ENCODE assay signal across 13 mouse cellular contexts in genomic region chr15:80005436-80005835, GRCm38 (mm10). TPM values are rescaled to one million over a fixed set of nuclear protein-coding genes. Genes with fewer than 3 reads are reported as not detected.
DNase-seq lines count a peak whose midpoint lies in the region; ATAC-seq and TF ChIP-seq lines count a peak whose summit lies in the region.
"Had no signal": no experiment of that assay in that cellular context is flagged by ENCODE, and none has a peak within 500 bp of the region (broad histone marks: within the 10 kb centered on the region; RNA-seq: fewer than 3 reads in every experiment).

No protein-coding gene starts in this region.

- no peak overlapping the region for H3K9ac ChIP-seq in forebrain, embryonic 16.5 days (replicated peaks; ENCODE audit: low read depth, low read length)
- no peak overlapping the region for H3K9ac ChIP-seq in kidney, embryonic 16.5 days (replicated peaks; ENCODE audit: low read length)
- H3K9ac ChIP-seq in intestine, embryonic 15.5 days, result no peak overlapping the region
- H3K9ac ChIP-seq: forebrain, embryonic 13.5 days had no signal

- no peaks in the 10 kb centered on the region for H3K36me3 ChIP-seq in forebrain, embryonic 10.5 days (replicated peaks)
- H3K36me3 ChIP-seq in forebrain, embryonic 16.5 days (ENCODE audit: control insufficient read depth, insufficient read depth), result no peaks in the 10 kb centered on the region
- no peaks in the 10 kb centered on the region for H3K36me3 ChIP-seq in kidney, embryonic 16.5 days (ENCODE audit: insufficient read depth, low read length)
- peaks cover 21% of the 10 kb centered on the region for H3K36me3 ChIP-seq in E14TG2a.4 (ENCODE audit: insufficient read depth, low read length)
- no peaks in the 10 kb centered on the region for H3K36me3 ChIP-seq in intestine, embryonic 15.5 days

- DNase-seq in forebrain, embryonic 10.5 days (ENCODE audit: extremely low spot score, low spot score), result no peak
- no peak for DNase-seq in kidney, adult 18-20 months
- DNase-seq in spleen, postnatal 36 days (ENCODE audit: low spot score in 2 of 2), result no peak
- no peak for DNase-seq in left cerebral cortex, postnatal 10 days (ENCODE audit: extremely low spot score in 1 of 2, low spot score in 2 of 2)
- DNase-seq: adrenal gland, adult 8-10 months; cerebellum, adult 11 months; embryo, embryonic 11 days; gastrocnemius, postnatal 36 days had no signal

- no peak overlapping the region for H3K4me2 ChIP-seq in forebrain, embryonic 16.5 days (ENCODE audit: low read length)
- H3K4me2 ChIP-seq in kidney, embryonic 16.5 days (replicated peaks; ENCODE audit: low read depth, low read length), result no peak overlapping the region
- H3K4me2 ChIP-seq in intestine, embryonic 15.5 days (replicated peaks), result 0 out of 2 replicates have a peak overlapping the region, but pooled peaks have one; percentile 3

- peaks cover 29% of the 10 kb centered on the region for H3K27me3 ChIP-seq in forebrain, embryonic 10.5 days (ENCODE audit: poor library complexity, severe bottlenecking)
- H3K27me3 ChIP-seq in forebrain, embryonic 16.5 days (replicated peaks; ENCODE audit: control insufficient read depth, insufficient read depth, low read length), result no peaks in the 10 kb centered on the region
- peaks cover 3% of the 10 kb centered on the region; the same call in 1 of the 2 replicates for H3K27me3 ChIP-seq in kidney, embryonic 16.5 days (ENCODE audit: insufficient read depth, low read length)
- peaks cover 38% of the 10 kb centered on the region for H3K27me3 ChIP-seq in E14TG2a.4 (ENCODE audit: insufficient read depth, low read length)
- H3K27me3 ChIP-seq in intestine, embryonic 15.5 days (replicated peaks), result no peaks in the 10 kb centered on the region

- peaks cover 39% of the 10 kb centered on the region for H3K4me1 ChIP-seq in forebrain, embryonic 10.5 days
- peaks cover 5% of the 10 kb centered on the region; the same call in 1 of the 2 replicates for H3K4me1 ChIP-seq in forebrain, embryonic 16.5 days (replicated peaks; ENCODE audit: control insufficient read depth, insufficient read depth, low read length)
- H3K4me1 ChIP-seq in kidney, embryonic 16.5 days (ENCODE audit: insufficient read depth, low read length), result 0 out of 2 replicates have a peak, but pooled peaks cover 11% of the 10 kb centered on the region
- peaks cover 66% of the 10 kb centered on the region for H3K4me1 ChIP-seq in E14TG2a.4 (replicated peaks; ENCODE audit: low read depth, low read length)
- H3K4me1 ChIP-seq in intestine, embryonic 15.5 days (replicated peaks), result peaks cover 21% of the 10 kb centered on the region; the same call in 1 of the 2 replicates

- H3K9me3 ChIP-seq in forebrain, embryonic 10.5 days, result no peaks in the 10 kb centered on the region
- no peaks in the 10 kb centered on the region for H3K9me3 ChIP-seq in forebrain, embryonic 16.5 days (ENCODE audit: control insufficient read depth, low read length)
- no peaks in the 10 kb centered on the region for H3K9me3 ChIP-seq in kidney, embryonic 16.5 days (ENCODE audit: low read length)
- no peaks in the 10 kb centered on the region for H3K9me3 ChIP-seq in E14TG2a.4 (ENCODE audit: low read length)
- no peaks in the 10 kb centered on the region for H3K9me3 ChIP-seq in intestine, embryonic 15.5 days
- H3K9me3 ChIP-seq: forebrain, embryonic 13.5 days had no signal

- ATAC-seq in forebrain, embryonic 16.5 days, result no peak
- ATAC-seq in kidney, embryonic 16.5 days (ENCODE audit: low FRiP score, low TSS enrichment), result no peak
- ATAC-seq in intestine, embryonic 15.5 days, result peak; percentile 19; the same call in 1 of the 2 replicates
- ATAC-seq: forebrain, embryonic 13.5 days had no signal

- H3K27ac ChIP-seq in forebrain, embryonic 10.5 days, result peak overlapping the region; percentile 82
- no peak overlapping the region for H3K27ac ChIP-seq in forebrain, embryonic 16.5 days (ENCODE audit: low read length)
- H3K27ac ChIP-seq in kidney, embryonic 16.5 days (ENCODE audit: low read length), result peak overlapping the region; percentile 60
- peak overlapping the region; percentile 36 for H3K27ac ChIP-seq in intestine, embryonic 15.5 days
- H3K27ac ChIP-seq: forebrain, embryonic 13.5 days had no signal

- intact Hi-C loops in left cerebral cortex, postnatal 10 days (cut with DNase I), result no loop called here

- WGBS in forebrain, embryonic 10.5 days, result 82% methylated on average over 10 of the region's 10 CpGs
- WGBS in forebrain, embryonic 16.5 days, result 81% methylated on average over 10 of the region's 10 CpGs
- 76% methylated on average over 10 of the region's 10 CpGs for WGBS in kidney, embryonic 16.5 days
- WGBS in intestine, embryonic 15.5 days, result 72% methylated on average over 10 of the region's 10 CpGs

- TF ChIP-seq CTCF in E14TG2a.4 (conservative IDR thresholded peaks at IDR 0.05; ENCODE audit: low read length), result no peak

- H3K4me3 ChIP-seq in forebrain, embryonic 10.5 days, result 0 out of 2 replicates have a peak overlapping the region, but pooled peaks have one; percentile 27
- no peak overlapping the region for H3K4me3 ChIP-seq in forebrain, embryonic 16.5 days (replicated peaks; ENCODE audit: low read length)
- H3K4me3 ChIP-seq in kidney, embryonic 16.5 days (ENCODE audit: low read length), result no peak overlapping the region
- peak overlapping the region; percentile 55 for H3K4me3 ChIP-seq in E14TG2a.4 (replicated peaks; ENCODE audit: low read length)
- H3K4me3 ChIP-seq in intestine, embryonic 15.5 days (replicated peaks), result no peak overlapping the region
- H3K4me3 ChIP-seq: forebrain, embryonic 13.5 days had no signal

RNA-seq across cellular contexts. Expression of gene Pdgfb, which starts 9.3 kb away (rescaled TPM):
- polyA plus RNA-seq in forebrain, embryonic 10.5 days (2016; fragmentation: Nextera tagmentation; extraction: Ambion mirVana), result 1.8 TPM in 2 replicates
- polyA plus RNA-seq in forebrain, embryonic 16.5 days (2015; fragmentation: Nextera tagmentation; extraction: Ambion mirVana), result 3.4 and 3.6 TPM in 2 replicates
- 4.3 and 6.2 TPM in 2 replicates for polyA plus RNA-seq in kidney, embryonic 16.5 days (2015; fragmentation: Nextera tagmentation; extraction: Ambion mirVana)
- 7.2 and 8.3 TPM in 2 replicates for polyA plus RNA-seq in intestine, embryonic 15.5 days (2015; fragmentation: Nextera tagmentation; extraction: Ambion mirVana)
- 10 to 100 TPM; 42.6 to 43.4 TPM for total RNA-seq in left cerebral cortex, postnatal 10 days (2021)

RNA-seq across cellular contexts. Expression of gene Cbx7, which starts 34.5 kb away (rescaled TPM):
- 2.8 and 3.9 TPM in 2 replicates for polyA plus RNA-seq in forebrain, embryonic 10.5 days (2016; fragmentation: Nextera tagmentation; extraction: Ambion mirVana)
- 3.0 and 4.0 TPM in 2 replicates for polyA plus RNA-seq in forebrain, embryonic 16.5 days (2015; fragmentation: Nextera tagmentation; extraction: Ambion mirVana)
- polyA plus RNA-seq in kidney, embryonic 16.5 days (2015; fragmentation: Nextera tagmentation; extraction: Ambion mirVana), result 3.3 and 3.9 TPM in 2 replicates
- polyA plus RNA-seq in intestine, embryonic 15.5 days (2015; fragmentation: Nextera tagmentation; extraction: Ambion mirVana), result 3.9 and 4.6 TPM in 2 replicates
- total RNA-seq in left cerebral cortex, postnatal 10 days (2021), result 1 to 10 TPM; 5.6 to 7.1 TPM

Comparison
In these comparisons a context has a peak if more than half of its experiments do, and no peak if none do; other contexts are left out.
1. H3K4me3 ChIP-seq: peak in forebrain, embryonic 10.5 days (single experiment) and E14TG2a.4 (single experiment); none in forebrain, embryonic 16.5 days (single experiment), kidney, embryonic 16.5 days (single experiment) and intestine, embryonic 15.5 days (single experiment).